Mouse (Mus musculus): ENCODE measurements around the gene Atp8b3. TPM values are rescaled to one million over a fixed set of nuclear protein-coding genes. Genes with fewer than 3 reads are reported as not detected.

Atp8b3 gene
- polyA plus RNA-seq, 1 experiment from 2014 or later = 0.59 TPM

GRCm38 (mm10) chr10:80570871-80571836 is 32.2 kb upstream of the Atp8b3 start:
- Histone ChIP-seq H3K27me3 (ENCODE audit: control insufficient read depth, insufficient read depth, low read length) (no peaks in the 10 kb centered on the region), H3K4me2 (ENCODE audit: low read depth, low read length, severe bottlenecking) (peak overlapping the region; percentile 36), H3K36me3 (ENCODE audit: control insufficient read depth, insufficient read depth, low read length) (no peaks in the 10 kb centered on the region), H3K9me3 (ENCODE audit: control insufficient read depth, low read length) (no peaks in the 10 kb centered on the region), H3K27ac (ENCODE audit: low read depth, low read length) (peak overlapping the region; percentile 62), H3K4me1 (replicated peaks; ENCODE audit: control insufficient read depth, insufficient read depth, low read length) (peaks cover 30% of the 10 kb centered on the region), H3K4me3 (ENCODE audit: low read depth, low read length) (peak overlapping the region; percentile 11; the same call in 1 of the 2 replicates), H3K9ac (ENCODE audit: low read length) (peak overlapping the region; percentile 49)
- peak; percentile 28; the same call in 1 of the 2 replicates for ATAC-seq (replicated peaks; ENCODE audit: low FRiP score)
- 23% methylated on average over 30 of the region's 30 CpGs for WGBS
- no peak for DNase-seq (ENCODE audit: low spot score)

GRCm38 (mm10) chr10:80570419-80570818 is 31.5 kb upstream of the Atp8b3 start:
- WGBS = 86% methylated on average over 10 of the region's 10 CpGs
- Histone ChIP-seq H3K9me3 (ENCODE audit: control insufficient read depth, low read length) (no peaks in the 10 kb centered on the region), H3K4me3 (ENCODE audit: low read depth, low read length) (no peak overlapping the region), H3K36me3 (ENCODE audit: control insufficient read depth, insufficient read depth, low read length) (no peaks in the 10 kb centered on the region), H3K27ac (ENCODE audit: low read depth, low read length) (peak overlapping the region; percentile 62; the same call in 1 of the 2 replicates), H3K9ac (ENCODE audit: low read length) (peak overlapping the region; percentile 49; the same call in 1 of the 2 replicates), H3K27me3 (ENCODE audit: control insufficient read depth, insufficient read depth, low read length) (no peaks in the 10 kb centered on the region), H3K4me1 (replicated peaks; ENCODE audit: control insufficient read depth, insufficient read depth, low read length) (peaks cover 25% of the 10 kb centered on the region), H3K4me2 (ENCODE audit: low read depth, low read length, severe bottlenecking) (no peak overlapping the region; the same call in 1 of the 2 replicates)
- ATAC-seq (replicated peaks; ENCODE audit: low FRiP score) (no peak), DNase-seq (ENCODE audit: low spot score) (no peak)

GRCm38 (mm10) chr10:80569664-80570066 is 30.7 kb upstream of the Atp8b3 start:
- 34% methylated on average over 10 of the region's 10 CpGs for WGBS
- H3K9me3 ChIP-seq (ENCODE audit: control insufficient read depth, low read length) = no peaks in the 10 kb centered on the region
- no peak overlapping the region for H3K9ac ChIP-seq (ENCODE audit: low read length)
- ATAC-seq (replicated peaks; ENCODE audit: low FRiP score) = no peak
- peak overlapping the region; percentile 21; the same call in 1 of the 2 replicates for H3K4me2 ChIP-seq (ENCODE audit: low read depth, low read length, severe bottlenecking)
- no peak overlapping the region for H3K27ac ChIP-seq (ENCODE audit: low read depth, low read length)
- DNase-seq (ENCODE audit: low spot score) = no peak
- H3K36me3 ChIP-seq (ENCODE audit: control insufficient read depth, insufficient read depth, low read length) = no peaks in the 10 kb centered on the region
- H3K4me1 ChIP-seq (replicated peaks; ENCODE audit: control insufficient read depth, insufficient read depth, low read length) = peaks cover 25% of the 10 kb centered on the region
- H3K4me3 ChIP-seq (ENCODE audit: low read depth, low read length) = no peak overlapping the region
- no peaks in the 10 kb centered on the region for H3K27me3 ChIP-seq (ENCODE audit: control insufficient read depth, insufficient read depth, low read length)

GRCm38 (mm10) chr10:80568876-80569275 is 30.0 kb upstream of the Atp8b3 start:
- Histone ChIP-seq H3K4me1 (replicated peaks; ENCODE audit: control insufficient read depth, insufficient read depth, low read length) (peaks cover 23% of the 10 kb centered on the region), H3K36me3 (ENCODE audit: control insufficient read depth, insufficient read depth, low read length) (no peaks in the 10 kb centered on the region), H3K27me3 (ENCODE audit: control insufficient read depth, insufficient read depth, low read length) (no peaks in the 10 kb centered on the region), H3K4me2 (ENCODE audit: low read depth, low read length, severe bottlenecking) (no peak overlapping the region), H3K27ac (ENCODE audit: low read depth, low read length) (no peak overlapping the region), H3K4me3 (ENCODE audit: low read depth, low read length) (no peak overlapping the region), H3K9me3 (ENCODE audit: control insufficient read depth, low read length) (no peaks in the 10 kb centered on the region), H3K9ac (ENCODE audit: low read length) (no peak overlapping the region)
- no peak for ATAC-seq (replicated peaks; ENCODE audit: low FRiP score)
- WGBS = 95% methylated on average over 29 of the region's 29 CpGs
- no peak for DNase-seq (ENCODE audit: low spot score)

GRCm38 (mm10) chr10:80566375-80567092 is 27.6 kb upstream of the Atp8b3 start:
- DNase-seq (ENCODE audit: low spot score) = peak; percentile 93
- Histone ChIP-seq H3K9ac (ENCODE audit: low read length) (peak overlapping the region; percentile 7; the same call in 1 of the 2 replicates), H3K4me3 (ENCODE audit: low read depth, low read length) (no peak overlapping the region), H3K4me2 (ENCODE audit: low read depth, low read length, severe bottlenecking) (peak overlapping the region; percentile 27; the same call in 1 of the 2 replicates), H3K4me1 (replicated peaks; ENCODE audit: control insufficient read depth, insufficient read depth, low read length) (peaks cover 19% of the 10 kb centered on the region), H3K9me3 (ENCODE audit: control insufficient read depth, low read length) (no peaks in the 10 kb centered on the region), H3K36me3 (ENCODE audit: control insufficient read depth, insufficient read depth, low read length) (no peaks in the 10 kb centered on the region), H3K27me3 (ENCODE audit: control insufficient read depth, insufficient read depth, low read length) (no peaks in the 10 kb centered on the region), H3K27ac (ENCODE audit: low read depth, low read length) (peak overlapping the region; percentile 78)
- WGBS = 22% methylated on average over 17 of the region's 17 CpGs
- peak; percentile 43 for ATAC-seq (replicated peaks; ENCODE audit: low FRiP score)

- DNase-seq (ENCODE audit: low spot score) (peak; percentile 95), ATAC-seq (replicated peaks; ENCODE audit: low FRiP score) (peak; percentile 80)
- peak within 1 kb of the TSS; percentile 91 for H3K9ac ChIP-seq (ENCODE audit: low read length)
- peak within 1 kb of the TSS; percentile 89 for H3K27ac ChIP-seq (ENCODE audit: low read depth, low read length)
- no peaks in the 10 kb centered on the region for H3K36me3 ChIP-seq (ENCODE audit: control insufficient read depth, insufficient read depth, low read length)
- H3K4me2 ChIP-seq (ENCODE audit: low read depth, low read length, severe bottlenecking) = peak within 1 kb of the TSS; percentile 81
- under 1% methylated on average over 72 of the region's 72 CpGs for WGBS
- H3K4me3 ChIP-seq (ENCODE audit: low read depth, low read length) = peak within 1 kb of the TSS; percentile 98
- peaks cover 6% of the 10 kb centered on the region; the same call in 1 of the 2 replicates for H3K4me1 ChIP-seq (replicated peaks; ENCODE audit: control insufficient read depth, insufficient read depth, low read length)
- H3K9me3 ChIP-seq (ENCODE audit: control insufficient read depth, low read length) = no peaks in the 10 kb centered on the region
- no peaks in the 10 kb centered on the region for H3K27me3 ChIP-seq (ENCODE audit: control insufficient read depth, insufficient read depth, low read length)
Measured at GRCm38 (mm10) chr10:80561116-80561944, 22.4 kb upstream of the Atp8b3 start, which contains the start of gene Rexo1. TSS of gene Rexo1 (minus strand) at chr10:80561560.

GRCm38 (mm10) chr10:80560621-80561020 is 21.7 kb upstream of the Atp8b3 start:
- no peak for ATAC-seq (replicated peaks; ENCODE audit: low FRiP score)
- no peak for DNase-seq (ENCODE audit: low spot score)
- WGBS = 5% methylated on average over 13 of the region's 13 CpGs
- Histone ChIP-seq H3K4me3 (ENCODE audit: low read depth, low read length) (peak overlapping the region; percentile 98), H3K4me2 (ENCODE audit: low read depth, low read length, severe bottlenecking) (peak overlapping the region; percentile 81), H3K9me3 (ENCODE audit: control insufficient read depth, low read length) (no peaks in the 10 kb centered on the region), H3K27me3 (ENCODE audit: control insufficient read depth, insufficient read depth, low read length) (no peaks in the 10 kb centered on the region), H3K36me3 (ENCODE audit: control insufficient read depth, insufficient read depth, low read length) (no peaks in the 10 kb centered on the region), H3K4me1 (replicated peaks; ENCODE audit: control insufficient read depth, insufficient read depth, low read length) (peaks cover 6% of the 10 kb centered on the region; the same call in 1 of the 2 replicates), H3K27ac (ENCODE audit: low read depth, low read length) (no peak overlapping the region), H3K9ac (ENCODE audit: low read length) (peak overlapping the region; percentile 91)

- Histone ChIP-seq H3K4me1 (replicated peaks; ENCODE audit: control insufficient read depth, insufficient read depth, low read length) (peaks cover 6% of the 10 kb centered on the region; the same call in 1 of the 2 replicates), H3K9me3 (ENCODE audit: control insufficient read depth, low read length) (no peaks in the 10 kb centered on the region), H3K36me3 (ENCODE audit: control insufficient read depth, insufficient read depth, low read length) (no peaks in the 10 kb centered on the region), H3K4me2 (ENCODE audit: low read depth, low read length, severe bottlenecking) (no peak overlapping the region), H3K27me3 (ENCODE audit: control insufficient read depth, insufficient read depth, low read length) (no peaks in the 10 kb centered on the region), H3K4me3 (ENCODE audit: low read depth, low read length) (no peak overlapping the region), H3K9ac (ENCODE audit: low read length) (no peak overlapping the region), H3K27ac (ENCODE audit: low read depth, low read length) (no peak overlapping the region)
- ATAC-seq (replicated peaks; ENCODE audit: low FRiP score) (no peak), DNase-seq (ENCODE audit: low spot score) (no peak)
- WGBS = 91% methylated on average over 7 of the region's 7 CpGs
Measured at GRCm38 (mm10) chr10:80559431-80559830, 20.5 kb upstream of the Atp8b3 start.
